Mouse (Mus musculus) layer of hippocampus, postnatal 36 days (tissue): ENCODE data around the gene Slc12a9. TPM values are rescaled to one million over a fixed set of nuclear protein-coding genes. Genes with fewer than 3 reads are reported as not detected.
"Not testable (repeated sequence)": the region's sequence is repeated elsewhere in the genome, so short reads cannot be mapped to it uniquely, and the experiment has no call there.

Experiments
- DNase-seq, 2 experiments: peaks; one replicate each; pipeline ENCODE4 v3.0.0; 2022
- microRNA-seq, 2 experiments: library from miRNA; unstranded; fragments of <30 nt; microRNA quantifications; one replicate each; pipeline ENCODE4 v1.2.0; 2021
- total RNA-seq, 2 experiments: library from RNA; stranded (reverse); gene quantifications; 2 replicates each; pipeline ENCODE4 v1.2.3; 2021

Slc12a9 gene
- total RNA-seq, 2 experiments from 2014 or later, result 27.4 to 28.3 TPM

DNA sequence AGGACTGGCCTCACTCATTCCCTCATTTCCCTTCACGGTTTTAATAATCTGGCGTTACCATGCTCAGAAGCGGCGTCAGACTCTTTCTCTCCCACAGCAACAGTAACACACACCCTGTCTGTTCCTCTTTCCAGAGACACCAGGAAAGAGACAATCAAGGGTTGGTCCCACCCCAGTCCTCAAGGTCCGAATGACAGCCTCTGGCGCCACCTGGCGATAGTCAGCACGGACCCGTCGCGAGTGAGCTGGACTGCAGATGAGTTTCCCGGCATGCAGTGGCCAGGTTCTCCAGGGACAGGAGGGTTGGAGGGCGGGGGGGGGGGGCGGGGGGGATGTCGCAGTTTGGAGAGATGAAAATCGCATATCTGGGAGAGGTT is 46.8 kb downstream of the Slc12a9 start:
- peak; percentile 87 to 88 for DNase-seq

DNA sequence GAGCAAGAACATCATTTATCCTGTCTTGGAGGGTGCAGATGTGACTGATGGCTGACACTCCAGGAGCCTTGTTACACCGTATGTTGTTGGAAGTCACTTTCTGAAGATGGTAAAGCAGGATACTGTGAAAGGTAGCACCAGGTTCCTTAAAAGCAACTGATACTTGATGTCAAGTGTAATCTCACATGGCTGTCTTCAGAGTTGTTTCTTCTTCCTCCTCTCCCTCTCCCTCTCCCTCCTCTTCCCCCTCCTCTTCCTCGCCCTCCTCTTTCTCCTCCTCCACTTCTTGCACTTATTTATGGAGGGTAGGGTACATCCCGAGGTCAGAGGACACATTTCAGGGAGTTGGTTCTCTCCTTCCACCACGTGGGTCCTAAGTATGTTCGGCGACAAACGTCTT is 47.4 kb downstream of the Slc12a9 start:
- no peak for DNase-seq

DNA sequence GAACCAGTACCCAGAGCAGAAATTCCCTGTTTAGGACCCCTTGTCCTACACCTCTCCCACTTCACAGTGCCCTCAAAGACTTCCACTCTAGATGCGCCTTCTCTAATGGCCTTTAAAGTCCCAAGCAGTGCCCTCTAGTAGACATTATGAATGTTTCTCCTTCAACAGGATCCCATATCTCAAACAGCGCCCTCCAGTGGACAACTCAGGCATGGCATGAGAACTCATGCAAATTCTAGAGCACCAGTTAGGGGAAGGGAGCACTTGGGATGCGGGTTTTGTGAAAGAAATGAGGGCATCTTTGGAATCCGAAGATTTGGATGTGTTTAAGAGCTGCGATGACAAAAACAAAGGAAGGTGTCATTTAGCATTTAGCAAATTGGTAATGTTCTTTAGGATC is 48.4 kb downstream of the Slc12a9 start:
- no peak for DNase-seq

DNA sequence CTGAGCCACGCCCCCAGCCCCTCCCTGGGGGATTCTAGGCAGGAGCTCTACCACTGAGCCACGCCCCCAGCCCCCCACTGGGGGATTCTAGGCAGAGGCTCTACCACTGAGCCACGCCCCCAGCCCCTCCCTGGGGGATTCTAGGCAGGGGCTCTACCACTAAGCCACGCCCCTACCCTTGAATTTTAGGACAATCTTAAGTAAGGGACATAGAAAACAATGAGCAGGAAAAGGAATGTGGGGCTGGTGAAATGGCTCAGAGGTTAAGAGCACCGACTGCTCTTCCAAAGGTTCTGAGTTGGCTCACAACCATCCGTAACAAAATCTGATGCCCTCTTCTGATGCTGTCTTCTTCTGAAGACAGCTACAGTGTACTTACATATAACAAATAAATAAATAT is 49.0 kb downstream of the Slc12a9 start:
- DNase-seq, result not testable (repeated sequence)

DNA sequence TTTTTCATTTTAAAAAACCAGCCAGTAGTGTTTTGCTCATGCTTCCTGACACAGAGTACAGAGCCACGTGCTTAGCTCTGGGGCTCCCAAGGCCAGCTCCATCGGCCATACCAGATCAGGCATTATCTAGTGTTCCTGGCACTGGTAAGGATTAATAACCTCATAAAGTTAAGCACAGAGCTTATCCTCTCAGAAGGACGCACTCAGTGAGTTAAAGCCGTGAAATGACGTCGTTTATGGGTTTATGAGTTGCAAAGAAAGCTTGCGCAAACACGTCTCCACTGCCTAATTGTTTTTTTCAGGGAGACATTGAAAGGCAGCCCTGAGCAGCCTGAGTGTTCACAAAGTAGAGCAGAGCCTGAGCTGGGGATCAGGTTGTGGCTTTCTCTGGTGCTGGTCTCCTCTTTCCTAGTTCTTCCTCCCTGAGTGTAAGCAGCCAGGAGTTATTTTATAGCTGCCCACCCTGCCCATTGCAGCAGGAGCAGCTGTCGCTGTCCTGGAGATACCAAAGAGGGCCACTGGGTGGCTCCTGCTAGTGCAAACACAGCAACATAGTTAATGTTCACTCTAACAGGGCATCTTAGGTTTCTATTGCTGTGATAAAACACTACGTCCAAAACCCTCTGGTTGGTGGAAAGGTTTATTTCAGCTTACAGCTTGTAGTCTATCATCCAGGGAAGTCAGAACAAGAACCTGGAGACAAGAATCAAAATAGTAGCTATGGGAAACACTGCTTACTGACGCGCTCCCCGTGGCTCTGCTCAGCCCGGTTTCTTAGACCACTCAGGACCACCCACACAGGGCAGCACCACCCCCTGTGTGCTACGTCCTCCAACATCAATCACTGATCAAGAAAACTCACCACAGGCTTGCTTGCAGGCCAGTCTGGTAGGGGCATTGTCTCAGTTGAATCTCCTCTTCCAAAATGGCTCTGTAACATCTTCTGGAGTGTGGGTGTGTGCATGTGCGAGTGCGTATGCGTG is 55.7 kb downstream of the Slc12a9 start:
- no peak for DNase-seq

DNA sequence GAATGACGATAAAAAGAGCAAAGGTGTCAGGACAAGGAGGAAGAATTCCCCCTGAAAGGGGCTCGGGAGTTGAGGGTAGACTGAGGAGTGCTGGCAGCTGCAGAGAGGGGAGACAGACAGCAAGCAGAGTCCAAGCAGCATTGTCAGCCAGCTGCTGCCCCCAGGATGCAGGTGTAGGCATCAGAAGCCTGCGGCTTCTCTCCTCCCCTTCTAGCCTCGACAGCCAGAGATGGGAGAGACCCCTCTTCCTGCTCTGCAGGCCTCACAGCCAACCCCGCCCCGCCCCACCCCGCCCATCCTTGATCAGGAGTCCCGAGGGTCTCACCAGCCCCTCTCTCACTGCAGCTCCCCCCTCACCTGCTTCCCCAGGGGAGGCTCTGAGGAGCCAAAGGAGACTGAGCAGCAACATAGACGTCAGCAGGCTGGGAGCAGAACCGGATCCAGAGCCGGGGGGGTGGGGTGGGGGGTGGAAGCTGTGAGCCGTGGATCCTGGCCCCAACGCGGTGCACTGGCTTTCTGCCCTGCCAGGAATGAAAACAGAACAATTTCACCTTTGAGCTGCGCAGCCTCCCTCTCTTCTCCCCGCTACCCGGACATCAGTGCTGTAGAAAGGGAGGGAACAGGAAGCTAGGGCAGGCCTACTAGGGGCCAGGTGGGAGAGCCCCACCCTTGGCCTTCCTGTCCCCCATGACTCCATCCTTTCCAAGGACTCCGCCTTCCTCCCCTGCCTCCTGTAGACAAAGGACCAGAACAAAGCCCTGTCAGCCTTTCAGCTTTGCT is 65.1 kb downstream of the Slc12a9 start:
- DNase-seq, result no peak

DNA sequence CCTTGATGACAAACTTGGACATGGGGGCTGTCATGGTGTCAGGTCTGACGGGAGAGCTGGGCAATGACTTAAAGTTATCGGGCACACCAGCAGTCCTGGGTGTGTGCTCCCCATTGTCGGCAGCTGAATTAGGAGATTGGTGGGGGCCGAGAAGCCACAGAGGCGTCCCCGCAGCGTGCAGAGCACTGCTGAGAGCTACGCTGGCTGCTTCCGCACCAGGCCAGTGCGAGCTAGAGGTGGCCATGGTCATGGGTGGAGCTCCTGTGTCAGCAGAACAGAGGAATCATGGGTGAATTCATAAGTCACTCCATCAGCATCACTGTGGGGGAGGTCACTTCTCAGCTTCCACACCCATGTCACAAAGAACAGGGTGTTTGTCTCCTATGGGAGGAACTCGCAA is 68.6 kb downstream of the Slc12a9 start:
- no peak for DNase-seq

Small RNA genes lying within 50 kb of the gene (microRNA-seq; reads per million reads assigned to microRNA genes)
- gene Mir7036 (1.5 to 2.1 reads per million in 2 experiments), gene Mir8116 (0 reads per million in 2 experiments)

Other genes with a start within 250 kb of the Slc12a9 start
- 1 to 10 TPM; 4.6 to 6.5 TPM for gene Trim56, start 217.4 kb downstream of the Slc12a9 start, total RNA-seq
- not detected for gene Muc3, start 184.3 kb downstream of the Slc12a9 start, total RNA-seq
- gene Muc3a, start 121.2 kb downstream of the Slc12a9 start, total RNA-seq, result 1 to 10 TPM; 3.5 to 4.9 TPM
- gene Ache, start 46.1 kb downstream of the Slc12a9 start, total RNA-seq, result 10 to 100 TPM; 57.1 to 62.7 TPM
- 10 to 100 TPM in 1 of 2 experiments, 1 to 10 TPM in 1; 8.6 to 12.2 TPM for gene Ufsp1, start 39.0 kb downstream of the Slc12a9 start, total RNA-seq
- gene Srrt, start 25.9 kb downstream of the Slc12a9 start, total RNA-seq, result 100 to 1,000 TPM; 209 to 228 TPM
- gene Trip6, start 19.2 kb downstream of the Slc12a9 start, total RNA-seq, result 1 to 10 TPM; 5.8 to 6.9 TPM
- 1 to 10 TPM; 4.2 to 4.6 TPM for gene Ephb4, start 16.5 kb upstream of the Slc12a9 start, total RNA-seq
- under 1 TPM; 0.10 to 0.13 TPM for gene Zan, start 143.5 kb upstream of the Slc12a9 start, total RNA-seq
- gene Pop7, start 168.9 kb upstream of the Slc12a9 start, total RNA-seq, result 10 to 100 TPM; 32.5 to 37.0 TPM
- gene Gigyf1, start 185.0 kb upstream of the Slc12a9 start, total RNA-seq, result 10 to 100 TPM; 56.7 to 58.9 TPM
- gene Epo, start 199.6 kb upstream of the Slc12a9 start, total RNA-seq, result not detected
- 100 to 1,000 TPM; 554 to 565 TPM for gene Gnb2, start 199.9 kb upstream of the Slc12a9 start, total RNA-seq
- gene Actl6b, start 219.9 kb upstream of the Slc12a9 start, total RNA-seq, result 100 to 1,000 TPM; 127 to 138 TPM
- gene Tfr2, start 236.2 kb upstream of the Slc12a9 start, total RNA-seq, result 10 to 100 TPM; 13.4 to 16.1 TPM